Mouse (Mus musculus) forebrain, postnatal 0 days (tissue): ENCODE results near the gene Kif13a. TPM values are rescaled to one million over a fixed set of nuclear protein-coding genes. Genes with fewer than 3 reads are reported as not detected.

Experiments
- ATAC-seq: fragments of 200-750 bp; cut with Nextera tagmentation; 2 replicates; pipeline ENCODE4 v1.8.0; 2017; ENCODE audit warnings: mild to moderate bottlenecking, moderate library complexity
- DNase-seq: peaks from one replicate; pipeline ENCODE4 v3.0.0-alpha.2; 2015
- H3K27ac ChIP-seq: fragments of 300-500 bp; sonication (generic); 2 replicates; pipeline ENCODE4 v1.5.1; 2014; ENCODE audit warnings: low read depth, mild to moderate bottlenecking, antibody characterized with exemption, low read length, moderate library complexity, mixed read lengths
- H3K27me3 ChIP-seq: fragments of 300-500 bp; sonication (generic); 2 replicates; pipeline ENCODE4 v1.6.1; 2014; ENCODE audit warnings: mild to moderate bottlenecking, low read length, mixed read lengths; ENCODE audit not compliant: insufficient read depth
- H3K36me3 ChIP-seq: fragments of 300-500 bp; sonication (generic); 2 replicates; pipeline ENCODE4 v1.6.1; 2014; ENCODE audit warnings: mild to moderate bottlenecking, moderate library complexity; ENCODE audit not compliant: insufficient read depth
- H3K4me1 ChIP-seq: fragments of 300-500 bp; sonication (generic); 2 replicates; pipeline ENCODE4 v1.6.1; 2014; ENCODE audit warnings: antibody characterized with exemption; ENCODE audit not compliant: insufficient read depth
- H3K4me2 ChIP-seq: fragments of 300-500 bp; sonication (generic); 2 replicates; pipeline ENCODE4 v1.6.1; 2014; ENCODE audit warnings: low read depth, mild to moderate bottlenecking, moderate library complexity
- H3K4me3 ChIP-seq: fragments of 300-500 bp; sonication (generic); 2 replicates; pipeline ENCODE4 v1.5.1; 2014; ENCODE audit warnings: low read depth, low read length, mixed read lengths
- H3K9ac ChIP-seq: fragments of 300-500 bp; sonication (generic); 2 replicates; pipeline ENCODE4 v1.6.1; 2014; ENCODE audit warnings: mild to moderate bottlenecking
- H3K9me3 ChIP-seq: fragments of 300-500 bp; sonication (generic); 2 replicates; pipeline ENCODE4 v1.6.1; 2016; ENCODE audit warnings: low read length
- CTCF ChIP-seq: sonication (generic); IDR thresholded peaks from 2 replicates; pipeline ENCODE4 v1.5.1; 2016; ENCODE audit warnings: antibody characterized with exemption, control low read depth, low read depth
- WGBS: fragments of 180-500 bp; shearing (Covaris S2); extraction: QIAGEN DNeasy Blood & Tissue Kit; methylation state at CpG from one replicate; pipeline ENCODE4 v1.1.7; 2014; 5-methylcytosine and 5-hydroxymethylcytosine counted together
- polyA plus RNA-seq: library from polyadenylated mRNA; unstranded; fragments of >200 nt; fragmentation: Nextera tagmentation; extraction: Ambion mirVana; gene quantifications from 2 replicates; pipeline ENCODE4 v1.2.1, GENCODE M21; 2015
- total RNA-seq: library from RNA; depleted of rRNA; stranded (reverse); fragments of >200 nt; gene quantifications from 2 replicates; pipeline ENCODE4 v1.2.3, GENCODE M21; 2014

Kif13a gene
- total and polyA plus RNA-seq, 2 experiments from 2014 or later = 9.2 to 19.7 TPM

DNA sequence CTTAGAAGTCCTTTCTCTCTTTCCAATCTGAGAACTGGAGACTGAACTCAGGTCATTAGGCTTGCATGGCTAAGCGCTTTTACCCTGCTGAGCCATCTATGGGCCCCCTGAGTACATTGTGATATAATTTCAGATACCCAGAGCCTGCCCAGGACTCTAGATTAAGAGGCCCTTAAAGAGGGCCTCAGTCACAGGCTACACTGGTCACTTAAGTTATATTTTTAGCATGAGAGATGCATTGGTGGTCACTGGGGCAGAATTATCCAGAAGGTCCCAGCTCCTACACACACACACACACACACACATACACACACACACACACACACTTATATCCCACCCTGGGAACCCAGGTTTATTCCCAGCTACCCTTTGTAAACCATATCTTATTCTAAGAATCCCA is 133.3 kb downstream of the Kif13a start:
- no peak overlapping the region for H3K9ac ChIP-seq
- H3K9me3 ChIP-seq = no peaks in the 10 kb centered on the region
- no peak overlapping the region for H3K4me3 ChIP-seq
- no peak for ATAC-seq
- H3K4me2 ChIP-seq = no peak overlapping the region
- DNase-seq = no peak
- WGBS = 94% methylated on average over 1 of the region's 1 CpGs
- no peaks in the 10 kb centered on the region for H3K4me1 ChIP-seq
- no peaks in the 10 kb centered on the region for H3K27me3 ChIP-seq
- H3K36me3 ChIP-seq = peaks cover 9% of the 10 kb centered on the region; the same call in 1 of the 2 replicates
- H3K27ac ChIP-seq = no peak overlapping the region
- no peak for TF ChIP-seq CTCF

DNA sequence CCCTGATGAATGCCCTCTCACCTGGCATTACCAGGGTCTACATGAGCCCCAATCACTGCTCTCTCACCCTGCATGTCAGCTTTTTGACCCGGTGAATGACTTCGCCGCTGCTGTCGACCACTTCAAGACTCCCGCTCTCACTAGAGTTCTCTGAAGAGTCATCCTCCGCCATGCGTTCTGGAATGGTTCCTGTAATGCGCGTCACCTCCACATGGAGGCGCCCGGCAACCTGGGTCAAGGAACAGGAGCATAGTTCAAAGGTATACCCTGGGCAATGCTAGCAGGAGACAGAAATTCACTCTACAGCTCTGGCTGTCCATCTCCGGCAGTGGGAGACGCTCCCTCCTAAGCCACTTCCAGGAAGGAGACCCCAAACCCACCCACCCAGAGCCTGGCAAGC is 135.8 kb downstream of the Kif13a start:
- ATAC-seq (no peak), DNase-seq (no peak)
- Histone ChIP-seq H3K9ac (no peak overlapping the region), H3K27ac (no peak overlapping the region), H3K4me1 (no peaks in the 10 kb centered on the region), H3K4me2 (no peak overlapping the region), H3K27me3 (no peaks in the 10 kb centered on the region), H3K36me3 (peaks cover 15% of the 10 kb centered on the region), H3K4me3 (no peak overlapping the region), H3K9me3 (no peaks in the 10 kb centered on the region)
- 79% methylated on average over 13 of the region's 13 CpGs for WGBS
- TF ChIP-seq CTCF = no peak

GRCm38 (mm10) chr13:46788452-46788851 is 141.2 kb downstream of the Kif13a start:
- H3K9me3 ChIP-seq = no peaks in the 10 kb centered on the region
- peaks cover 20% of the 10 kb centered on the region for H3K36me3 ChIP-seq
- H3K27me3 ChIP-seq = no peaks in the 10 kb centered on the region
- no peak overlapping the region for H3K9ac ChIP-seq
- WGBS = 87% methylated on average over 8 of the region's 8 CpGs
- no peak overlapping the region for H3K4me2 ChIP-seq
- H3K4me1 ChIP-seq = no peaks in the 10 kb centered on the region
- TF ChIP-seq CTCF = no peak
- ATAC-seq (no peak), DNase-seq (no peak)
- no peak overlapping the region for H3K27ac ChIP-seq
- H3K4me3 ChIP-seq = no peak overlapping the region

DNA sequence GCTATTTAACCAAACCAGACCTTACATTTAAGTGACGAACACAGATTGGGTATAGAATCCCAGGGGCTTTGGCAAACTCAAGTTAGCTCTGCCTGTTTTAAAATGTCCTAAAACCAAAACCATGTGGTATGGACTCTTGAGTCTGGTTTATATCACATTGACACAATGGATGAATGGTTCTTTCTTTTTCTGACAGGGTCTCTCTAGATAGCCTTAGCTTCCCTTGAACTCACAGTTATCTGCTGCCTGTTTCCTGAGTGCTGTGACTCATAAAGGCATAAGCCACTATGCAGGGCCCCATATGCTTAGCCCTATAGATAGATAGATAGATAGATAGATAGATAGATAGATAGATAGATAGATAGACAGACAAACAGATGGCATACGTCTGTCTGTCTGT is 142.8 kb downstream of the Kif13a start:
- H3K27ac ChIP-seq = no peak overlapping the region
- no peak overlapping the region for H3K4me2 ChIP-seq
- H3K27me3 ChIP-seq = no peaks in the 10 kb centered on the region
- TF ChIP-seq CTCF = no peak
- DNase-seq = no peak
- ATAC-seq = no peak
- WGBS = 94% methylated on average over 2 of the region's 2 CpGs
- H3K4me3 ChIP-seq = no peak overlapping the region
- H3K9ac ChIP-seq = no peak overlapping the region
- H3K4me1 ChIP-seq = no peaks in the 10 kb centered on the region
- peaks cover 15% of the 10 kb centered on the region for H3K36me3 ChIP-seq
- no peaks in the 10 kb centered on the region for H3K9me3 ChIP-seq

- ATAC-seq = no peak
- Histone ChIP-seq H3K27me3 (no peaks in the 10 kb centered on the region), H3K27ac (no peak overlapping the region), H3K36me3 (peaks cover 13% of the 10 kb centered on the region), H3K9me3 (no peaks in the 10 kb centered on the region), H3K9ac (no peak overlapping the region), H3K4me3 (no peak overlapping the region), H3K4me1 (no peaks in the 10 kb centered on the region), H3K4me2 (no peak overlapping the region)
- WGBS = 97% methylated on average over 10 of the region's 10 CpGs
- DNase-seq = no peak
- no peak for TF ChIP-seq CTCF
These were observed 143.6 kb downstream of the Kif13a start for GRCm38 (mm10) chr13:46786064-46786561.

- Histone ChIP-seq H3K36me3 (peaks cover 5% of the 10 kb centered on the region; the same call in 1 of the 2 replicates), H3K9me3 (no peaks in the 10 kb centered on the region), H3K27me3 (no peaks in the 10 kb centered on the region), H3K4me2 (no peak overlapping the region), H3K9ac (no peak overlapping the region), H3K4me1 (no peaks in the 10 kb centered on the region), H3K27ac (no peak overlapping the region), H3K4me3 (no peak overlapping the region)
- no peak for ATAC-seq
- WGBS = 91% methylated on average over 11 of the region's 11 CpGs
- DNase-seq = no peak
- no peak for TF ChIP-seq CTCF
These were observed 149.3 kb downstream of the Kif13a start for GRCm38 (mm10) chr13:46780379-46780778.

DNA sequence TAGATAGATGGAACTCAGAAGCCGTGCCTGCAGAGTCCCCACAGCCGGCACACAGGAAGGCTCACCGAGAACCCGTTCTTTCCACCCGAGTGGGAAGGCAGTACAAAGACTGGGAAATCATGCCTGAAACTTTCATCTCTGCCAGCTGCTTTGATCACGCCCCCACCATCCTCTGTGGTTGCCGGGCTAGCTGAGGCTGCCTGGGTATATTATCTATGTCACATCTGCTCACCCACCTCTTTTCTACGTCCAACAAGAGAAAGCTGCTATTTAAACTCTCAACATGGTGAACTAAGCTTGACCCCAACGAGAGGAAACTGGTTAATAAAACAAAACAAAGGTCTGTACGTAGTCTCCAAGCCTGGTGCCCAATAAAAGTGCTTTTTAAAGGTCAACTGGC is 149.8 kb downstream of the Kif13a start:
- Histone ChIP-seq H3K4me1 (no peaks in the 10 kb centered on the region), H3K27ac (no peak overlapping the region)

More for the DNA sequence above, 149.8 kb downstream of the Kif13a start:
- Histone ChIP-seq H3K36me3 (no peaks in the 10 kb centered on the region; the same call in 1 of the 2 replicates), H3K9ac (no peak overlapping the region), H3K27me3 (no peaks in the 10 kb centered on the region), H3K9me3 (no peaks in the 10 kb centered on the region), H3K4me3 (no peak overlapping the region), H3K4me2 (no peak overlapping the region)
- WGBS = 70% methylated on average over 10 of the region's 10 CpGs
- no peak for DNase-seq
- no peak for ATAC-seq
- TF ChIP-seq CTCF = no peak
